14 mouse cellular contexts compared by ENCODE assay signal in the genomic region with DNA sequence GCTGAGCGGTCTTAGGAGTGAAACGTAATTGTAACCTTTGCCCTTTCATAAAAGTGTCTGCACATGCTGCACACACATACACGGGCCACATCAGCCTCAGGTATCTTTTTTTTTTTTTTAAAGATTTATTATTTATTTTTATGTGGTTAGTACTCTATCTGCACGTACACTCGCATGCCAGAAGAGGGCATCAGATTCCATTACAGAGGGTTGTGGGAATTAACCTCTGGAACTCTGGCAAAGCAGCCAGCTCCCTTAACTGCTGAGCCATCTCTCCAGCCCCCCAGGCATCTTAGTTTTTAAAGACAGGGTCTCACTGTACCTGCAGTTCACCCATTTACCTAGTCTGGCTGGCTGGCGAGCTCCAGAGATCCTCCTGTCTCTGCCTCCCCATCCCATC. TPM values are rescaled to one million over a fixed set of nuclear protein-coding genes. Genes with fewer than 3 reads are reported as not detected.
DNase-seq lines count a peak whose midpoint lies in the region; ATAC-seq and TF ChIP-seq lines count a peak whose summit lies in the region.
"Had no signal": no experiment of that assay in that cellular context is flagged by ENCODE, and none has a peak within 500 bp of the region (broad histone marks: within the 10 kb centered on the region; RNA-seq: fewer than 3 reads in every experiment).

No protein-coding gene starts in this region.

- no peak overlapping the region for H3K27ac ChIP-seq in heart, postnatal 0 days (ENCODE audit: low read depth)
- no peak overlapping the region for H3K27ac ChIP-seq in midbrain, embryonic 13.5 days
- no peak overlapping the region for H3K27ac ChIP-seq in midbrain, embryonic 11.5 days (ENCODE audit: low read depth, low read length)
- H3K27ac ChIP-seq in intestine, embryonic 16.5 days (ENCODE audit: low read length): peak overlapping the region; percentile 81
- H3K27ac ChIP-seq: midbrain, embryonic 10.5 days; neural tube, embryonic 15.5 days had no signal

- WGBS in heart, postnatal 0 days: 88% methylated on average over 6 of the region's 6 CpGs
- WGBS in midbrain, embryonic 13.5 days: 97% methylated on average over 6 of the region's 6 CpGs
- 94% methylated on average over 6 of the region's 6 CpGs for WGBS in midbrain, embryonic 11.5 days
- WGBS in intestine, embryonic 16.5 days: 82% methylated on average over 6 of the region's 6 CpGs

- TF ChIP-seq EP300 in heart, postnatal 0 days (IDR thresholded peaks at IDR 0.05; ENCODE audit: low read depth): no peak

- TF ChIP-seq CTCF in heart, postnatal 0 days (IDR thresholded peaks at IDR 0.05; ENCODE audit: low read depth): no peak

- H3K4me2 ChIP-seq in heart, postnatal 0 days (ENCODE audit: low read depth, low read length): peak overlapping the region; percentile 63; the same call in 1 of the 2 replicates
- no peak overlapping the region for H3K4me2 ChIP-seq in midbrain, embryonic 13.5 days (replicated peaks)
- H3K4me2 ChIP-seq in midbrain, embryonic 11.5 days: no peak overlapping the region
- no peak overlapping the region for H3K4me2 ChIP-seq in intestine, embryonic 16.5 days (ENCODE audit: low read depth, low read length)

- no peak for ATAC-seq in heart, postnatal 0 days (ENCODE audit: insufficient read depth, low read depth)
- peak; percentile 1; the same call in 1 of the 2 replicates for ATAC-seq in midbrain, embryonic 13.5 days
- no peak for ATAC-seq in midbrain, embryonic 11.5 days (ENCODE audit: low FRiP score)
- ATAC-seq in intestine, embryonic 16.5 days: no peak; the same call in 1 of the 2 replicates

- no peak for DNase-seq in heart, postnatal 0 days (ENCODE audit: low spot score)
- DNase-seq in heart, adult 8-10 months (ENCODE audit: low spot score): no peak
- DNase-seq in midbrain, embryonic 11.5 days (ENCODE audit: low spot score, missing footprints): no peak
- no peak for DNase-seq in cerebellum, adult 9-11 months
- no peak for DNase-seq in urinary bladder, adult 18-20 months (ENCODE audit: low spot score in 2 of 2)
- DNase-seq: adrenal gland, postnatal 36 days; cerebellum, adult 18-20 months; forebrain, postnatal 0 days; heart, adult 18-20 months; right cerebral cortex, postnatal 14 days had no signal

- H3K4me1 ChIP-seq in heart, postnatal 0 days (ENCODE audit: control insufficient read depth, insufficient read depth): peaks cover 5% of the 10 kb centered on the region
- peaks cover 8% of the 10 kb centered on the region for H3K4me1 ChIP-seq in midbrain, embryonic 13.5 days (replicated peaks)
- no peaks in the 10 kb centered on the region for H3K4me1 ChIP-seq in midbrain, embryonic 11.5 days (ENCODE audit: control insufficient read depth, insufficient read depth, low read length)
- H3K4me1 ChIP-seq in intestine, embryonic 16.5 days (ENCODE audit: control insufficient read depth, insufficient read depth, low read length): peaks cover 18% of the 10 kb centered on the region

- no peaks in the 10 kb centered on the region for H3K27me3 ChIP-seq in heart, postnatal 0 days (ENCODE audit: control insufficient read depth, insufficient read depth, low read length)
- H3K27me3 ChIP-seq in midbrain, embryonic 13.5 days: no peaks in the 10 kb centered on the region
- no peaks in the 10 kb centered on the region for H3K27me3 ChIP-seq in midbrain, embryonic 11.5 days (ENCODE audit: control insufficient read depth, insufficient read depth, low read length)
- H3K27me3 ChIP-seq in intestine, embryonic 16.5 days (replicated peaks; ENCODE audit: control insufficient read depth, insufficient read depth, low read length): no peaks in the 10 kb centered on the region
- H3K27me3 ChIP-seq: neural tube, embryonic 15.5 days had no signal

- H3K4me3 ChIP-seq in heart, postnatal 0 days (ENCODE audit: low read depth, low read length): no peak overlapping the region
- no peak overlapping the region for H3K4me3 ChIP-seq in midbrain, embryonic 13.5 days (replicated peaks)
- no peak overlapping the region for H3K4me3 ChIP-seq in midbrain, embryonic 11.5 days (ENCODE audit: low read depth, low read length)
- H3K4me3 ChIP-seq in intestine, embryonic 16.5 days (ENCODE audit: low read length): no peak overlapping the region
- H3K4me3 ChIP-seq: midbrain, embryonic 10.5 days; neural tube, embryonic 15.5 days had no signal

- H3K36me3 ChIP-seq in heart, postnatal 0 days (replicated peaks; ENCODE audit: control insufficient read depth, insufficient read depth, low read length): peaks cover 65% of the 10 kb centered on the region
- H3K36me3 ChIP-seq in midbrain, embryonic 13.5 days: peaks cover 99% of the 10 kb centered on the region
- H3K36me3 ChIP-seq in midbrain, embryonic 11.5 days (ENCODE audit: control insufficient read depth, insufficient read depth, low read length): peaks cover 40% of the 10 kb centered on the region
- peaks cover 39% of the 10 kb centered on the region for H3K36me3 ChIP-seq in intestine, embryonic 16.5 days (ENCODE audit: control insufficient read depth, insufficient read depth, low read length)

- no peaks in the 10 kb centered on the region for H3K9me3 ChIP-seq in heart, postnatal 0 days (replicated peaks; ENCODE audit: control insufficient read depth, low read length)
- no peaks in the 10 kb centered on the region for H3K9me3 ChIP-seq in midbrain, embryonic 13.5 days
- H3K9me3 ChIP-seq in midbrain, embryonic 11.5 days (ENCODE audit: control insufficient read depth, low read length): no peaks in the 10 kb centered on the region
- H3K9me3 ChIP-seq in intestine, embryonic 16.5 days (ENCODE audit: control insufficient read depth, low read length): no peaks in the 10 kb centered on the region
- H3K9me3 ChIP-seq: midbrain, embryonic 10.5 days; neural tube, embryonic 15.5 days had no signal

- no peak overlapping the region for H3K9ac ChIP-seq in heart, postnatal 0 days (replicated peaks; ENCODE audit: low read depth, low read length)
- no peak overlapping the region for H3K9ac ChIP-seq in midbrain, embryonic 13.5 days (replicated peaks)
- H3K9ac ChIP-seq in midbrain, embryonic 11.5 days (ENCODE audit: low read length): no peak overlapping the region
- H3K9ac ChIP-seq in intestine, embryonic 16.5 days (ENCODE audit: low read depth, low read length): no peak overlapping the region
- H3K9ac ChIP-seq: forebrain, postnatal 0 days; neural tube, embryonic 15.5 days had no signal

RNA-seq across cellular contexts. Expression of gene Tnks1bp1, which starts 11.9 kb away (rescaled TPM):
- 40.5 and 69.5 TPM in 2 replicates for total RNA-seq in heart, postnatal 0 days (2014; rRNA removed; ENCODE audit: low replicate concordance)
- polyA plus RNA-seq in heart, postnatal 0 days (2015; fragmentation: Nextera tagmentation; extraction: Ambion mirVana): 15.4 and 17.7 TPM in 2 replicates
- total RNA-seq in heart, adult 8-10 months (2022): 10 to 100 TPM; 40.7 to 60.5 (median 54.9) TPM
- 27.1 and 30.9 TPM in 2 replicates for polyA plus RNA-seq in midbrain, embryonic 13.5 days (2015; fragmentation: Nextera tagmentation; extraction: Ambion mirVana)
- polyA plus RNA-seq in midbrain, embryonic 11.5 days (2014; fragmentation: Nextera tagmentation; extraction: Ambion mirVana): 8.1 and 9.6 TPM in 2 replicates
- polyA plus RNA-seq in intestine, embryonic 16.5 days (2015; fragmentation: Nextera tagmentation; extraction: Ambion mirVana): 34.4 and 36.8 TPM in 2 replicates

RNA-seq across cellular contexts. Expression of gene P2rx3, which starts 22.4 kb away (rescaled TPM):
- total RNA-seq in heart, postnatal 0 days (2014; rRNA removed; ENCODE audit: low replicate concordance): not detected in 2 replicates
- 0.21 and 0.23 TPM in 2 replicates for polyA plus RNA-seq in heart, postnatal 0 days (2015; fragmentation: Nextera tagmentation; extraction: Ambion mirVana)
- total RNA-seq in heart, adult 8-10 months (2022): under 1 TPM; 0.22 to 0.83 (median 0.62) TPM
- 2.5 and 3.0 TPM in 2 replicates for polyA plus RNA-seq in midbrain, embryonic 13.5 days (2015; fragmentation: Nextera tagmentation; extraction: Ambion mirVana)
- 2.8 and 3.0 TPM in 2 replicates for polyA plus RNA-seq in midbrain, embryonic 11.5 days (2014; fragmentation: Nextera tagmentation; extraction: Ambion mirVana)
- polyA plus RNA-seq in intestine, embryonic 16.5 days (2015; fragmentation: Nextera tagmentation; extraction: Ambion mirVana): 1.1 and 1.3 TPM in 2 replicates
- total RNA-seq: forebrain, postnatal 0 days had no signal

RNA-seq across cellular contexts. Expression of gene Ssrp1, which starts 22.6 kb away (rescaled TPM):
- total RNA-seq in heart, postnatal 0 days (2014; rRNA removed; ENCODE audit: low replicate concordance): 106 and 115 TPM in 2 replicates
- polyA plus RNA-seq in heart, postnatal 0 days (2015; fragmentation: Nextera tagmentation; extraction: Ambion mirVana): 60.3 and 63.7 TPM in 2 replicates
- 10 to 100 TPM; 35.3 to 42.5 (median 38.4) TPM for total RNA-seq in heart, adult 8-10 months (2022)
- polyA plus RNA-seq in midbrain, embryonic 13.5 days (2015; fragmentation: Nextera tagmentation; extraction: Ambion mirVana): 221 and 223 TPM in 2 replicates
- polyA plus RNA-seq in midbrain, embryonic 11.5 days (2014; fragmentation: Nextera tagmentation; extraction: Ambion mirVana): 345 and 352 TPM in 2 replicates
- 212 and 244 TPM in 2 replicates for polyA plus RNA-seq in intestine, embryonic 16.5 days (2015; fragmentation: Nextera tagmentation; extraction: Ambion mirVana)
